Mouse (Mus musculus): ENCODE measurements at regions not wholly inside any gene's neighbourhood (a gene's known extent, or its start where the extent isn't known, plus 50 kb on each side); places are given as distances from the start of the nearest gene placed in this dataset.
"Not testable (repeated sequence)": the region's sequence is repeated elsewhere in the genome, so short reads cannot be mapped to it uniquely, and the experiment has no call there.

DNA sequence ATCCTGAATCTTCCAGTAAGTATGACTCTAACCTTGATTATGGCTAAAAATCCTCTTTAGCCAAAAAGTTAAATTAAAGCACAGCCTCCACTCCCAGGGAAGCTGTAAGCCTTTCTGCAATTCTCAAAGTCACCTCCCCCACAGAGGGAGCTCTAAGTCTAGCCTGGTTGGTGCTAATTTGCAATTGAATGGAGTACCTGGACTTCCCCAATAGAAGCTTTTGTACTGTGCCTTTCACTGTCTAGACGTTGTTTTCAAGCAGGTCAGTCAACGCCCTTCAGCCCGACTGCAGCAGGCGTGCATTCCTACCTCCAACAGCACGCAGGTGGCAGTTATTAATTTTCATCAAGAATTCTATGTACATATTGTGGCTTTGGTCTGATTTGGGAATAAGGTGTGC is 87.2 kb downstream of the Catsperg2 start:
- DNase-seq (ENCODE audit: extremely low spot score in 1 of 2, low spot score in 2 of 2); intact Hi-C loops (cut with DNase I); H3K4me3 ChIP-seq; H3K27ac ChIP-seq: not testable (repeated sequence)

DNA sequence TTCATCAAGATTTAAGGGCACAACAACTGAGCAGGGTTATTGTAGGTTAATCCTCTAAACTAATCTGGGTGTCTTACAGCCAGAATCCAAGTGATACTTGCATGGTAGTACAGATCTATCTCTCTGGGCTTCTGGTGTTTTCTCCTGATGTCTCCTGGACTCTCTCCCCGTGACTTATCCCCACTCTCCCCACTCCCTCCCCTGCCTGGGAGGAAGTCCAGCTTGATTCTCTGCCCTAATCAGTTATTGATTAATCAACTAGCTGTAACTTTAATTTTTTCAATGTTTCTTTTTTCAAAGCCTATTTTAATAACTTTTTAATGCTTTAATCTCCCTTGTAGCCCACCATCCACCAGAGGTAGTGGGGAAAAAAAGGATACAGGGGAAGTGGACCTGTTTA is 83.9 kb upstream of the Sipa1l3 start:
- no peak for DNase-seq (ENCODE audit: extremely low spot score in 1 of 2, low spot score in 2 of 2)
- no peak for TF ChIP-seq CTCF (IDR thresholded peaks at IDR 0.05)
- intact Hi-C loops (cut with DNase I): no loop called here
- no peak overlapping the region for H3K4me3 ChIP-seq
- no peak overlapping the region for H3K27ac ChIP-seq

DNA sequence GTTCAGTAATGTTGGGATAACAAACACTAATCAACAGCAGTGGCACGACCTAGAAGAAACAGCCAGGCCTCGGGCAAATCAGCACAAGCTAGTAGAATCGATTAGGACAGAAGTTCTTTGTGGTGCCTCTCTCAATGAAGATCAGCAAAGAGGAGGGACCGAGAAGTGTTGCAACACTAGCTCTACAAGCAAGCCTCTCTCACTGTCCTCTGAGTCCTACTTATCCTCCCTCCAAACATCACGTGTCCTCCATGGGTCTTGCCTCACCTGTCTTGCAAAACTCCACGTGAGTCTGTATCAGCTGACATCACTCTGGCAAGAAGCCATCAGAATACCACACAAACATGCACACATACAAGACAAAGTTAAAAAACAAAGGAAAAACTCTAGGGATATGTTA is 82.9 kb upstream of the Sipa1l3 start:
- intact Hi-C loops (cut with DNase I): no loop called here
- Histone ChIP-seq H3K4me3 (no peak overlapping the region), H3K27ac (no peak overlapping the region)
- TF ChIP-seq CTCF (IDR thresholded peaks at IDR 0.05): no peak
- DNase-seq (ENCODE audit: extremely low spot score in 1 of 2, low spot score in 2 of 2): no peak

DNA sequence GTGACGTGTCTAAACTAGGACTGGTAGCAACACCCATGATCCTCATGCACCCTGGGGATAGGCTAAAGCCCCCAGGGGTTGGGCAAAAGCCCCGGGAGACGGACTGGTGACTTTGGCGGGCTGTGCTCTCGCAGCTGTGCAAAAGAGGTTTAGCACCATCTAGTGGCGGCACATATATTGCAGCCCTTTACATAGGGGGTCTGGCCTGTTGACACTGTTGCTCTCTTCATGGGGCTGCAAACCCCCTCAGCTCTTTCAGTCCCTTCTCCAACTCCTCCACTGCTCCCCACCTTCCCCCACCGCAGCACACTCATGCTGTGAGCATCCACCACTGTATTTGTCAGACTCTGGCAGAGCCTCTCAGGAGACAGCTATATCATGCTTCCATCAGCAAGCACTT is 78.8 kb upstream of the Sipa1l3 start:
- H3K4me3 ChIP-seq: not testable (repeated sequence)
- intact Hi-C loops (cut with DNase I): loop anchor here (5.0 kb wide), 1 partner anchor 75 kb away; no protein-coding TSS in a partner anchor

GRCm38 (mm10) chr7:29578128-29578527 is 59.7 kb upstream of the Sipa1l3 start:
- H3K27ac ChIP-seq: no peak overlapping the region
- TF ChIP-seq CTCF (IDR thresholded peaks at IDR 0.05): no peak
- no peak for DNase-seq (ENCODE audit: extremely low spot score in 1 of 2, low spot score in 2 of 2)
- no peak overlapping the region for H3K4me3 ChIP-seq
- intact Hi-C loops (cut with DNase I): loop anchor here (10.0 kb wide), 1 partner anchor 157 kb away; no protein-coding TSS in a partner anchor

More for the DNA sequence above, 78.8 kb upstream of the Sipa1l3 start:
- H3K27ac ChIP-seq: not testable (repeated sequence)
- DNase-seq (ENCODE audit: extremely low spot score in 1 of 2, low spot score in 2 of 2): peak; percentile 29 to 63
- TF ChIP-seq CTCF (IDR thresholded peaks at IDR 0.05): peak; percentile 70

GRCm38 (mm10) chr7:29575606-29576005 is 57.2 kb upstream of the Sipa1l3 start:
- Histone ChIP-seq H3K27ac (no peak overlapping the region), H3K4me3 (no peak overlapping the region)
- intact Hi-C loops (cut with DNase I): loop anchor here (10.0 kb wide), 1 partner anchor 159 kb away; no protein-coding TSS in a partner anchor
- no peak for TF ChIP-seq CTCF (IDR thresholded peaks at IDR 0.05)
- no peak for DNase-seq (ENCODE audit: extremely low spot score in 1 of 2, low spot score in 2 of 2)

Data from left cerebral cortex, adult 2 months (tissue).